Mouse (Mus musculus) brain, embryonic 14.5 days (tissue): ENCODE data around the gene Tpsb2.

Source experiments
- CTCF ChIP-seq: fragments of 200-500 bp; IDR thresholded peaks from 2 replicates; pipeline ENCODE4 v1.5.1; 2012; ENCODE audit warnings: inconsistent platforms, mild to moderate bottlenecking, moderate library complexity, borderline replicate concordance; ENCODE audit not compliant: insufficient read depth, insufficient read length; ENCODE audit errors: extremely low read depth
- POLR2A ChIP-seq: fragments of 200-500 bp; IDR thresholded peaks from 2 replicates; pipeline ENCODE4 v1.6.1; 2012; ENCODE audit warnings: mild to moderate bottlenecking, inconsistent platforms, borderline replicate concordance; ENCODE audit not compliant: poor library complexity, insufficient read depth, insufficient read length, severe bottlenecking; ENCODE audit errors: extremely low read depth

- TF ChIP-seq POLR2A (no peak), CTCF (no peak)
Measured at GRCm38 (mm10) chr17:25400443-25400842, 34.3 kb downstream of the Tpsb2 start.
